Comparison of ENCODE assay signal across 19 mouse cellular contexts in the genomic region with DNA sequence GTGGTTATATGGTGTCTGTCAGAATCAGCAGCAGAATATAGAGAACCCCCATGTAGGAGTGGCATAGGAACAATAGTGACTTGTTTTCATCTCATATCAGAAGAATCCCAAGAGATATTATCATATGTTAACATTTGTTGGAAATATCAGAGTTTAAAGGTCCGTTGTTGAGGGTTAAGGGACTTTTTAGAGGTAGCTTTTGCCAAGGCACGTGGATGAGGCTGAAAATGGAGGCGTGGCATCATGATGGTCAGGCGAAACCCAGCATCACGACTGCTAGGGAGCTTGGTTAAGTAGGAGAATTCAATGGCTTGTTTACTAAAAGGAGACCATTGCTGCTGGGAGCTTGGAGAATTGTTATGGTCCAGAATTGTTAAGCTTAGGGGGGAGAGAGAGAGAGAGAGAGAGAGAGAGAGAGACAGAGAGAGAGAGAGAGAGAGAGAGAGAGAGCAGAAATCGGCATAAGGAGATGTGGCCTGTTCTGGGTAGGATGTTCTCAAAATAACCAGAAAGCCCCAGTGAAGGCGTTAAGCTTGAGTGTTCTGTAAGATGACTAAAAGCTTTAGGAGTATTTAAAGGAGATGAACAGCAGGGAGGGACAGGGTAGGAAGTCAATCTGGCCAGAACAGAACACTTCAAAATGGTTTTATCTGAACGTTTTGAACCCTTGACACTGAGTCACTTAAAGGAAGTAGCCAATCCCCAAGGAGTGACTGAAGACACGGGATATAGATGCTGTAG.
DNase-seq lines count a peak whose midpoint lies in the region; ATAC-seq and TF ChIP-seq lines count a peak whose summit lies in the region.
"Had no signal": no experiment of that assay in that cellular context is flagged by ENCODE, and none has a peak within 500 bp of the region (broad histone marks: within the 10 kb centered on the region; RNA-seq: fewer than 3 reads in every experiment).

No protein-coding gene starts in this region.

- 50% methylated on average over 9 of the region's 9 CpGs for WGBS in heart, embryonic 12.5 days
- 56% methylated on average over 9 of the region's 9 CpGs for WGBS in heart, embryonic 10.5 days
- WGBS in stomach, embryonic 15.5 days, result 66% methylated on average over 9 of the region's 9 CpGs
- WGBS in stomach, postnatal 0 days, result 67% methylated on average over 9 of the region's 9 CpGs

- H3K9ac ChIP-seq in heart, embryonic 12.5 days, result no peak overlapping the region
- H3K9ac ChIP-seq in stomach, embryonic 15.5 days, result no peak overlapping the region
- H3K9ac ChIP-seq in stomach, postnatal 0 days (ENCODE audit: low read length), result no peak overlapping the region
- H3K9ac ChIP-seq: forebrain, embryonic 13.5 days; forebrain, postnatal 0 days; hindbrain, embryonic 15.5 days had no signal

- no peak overlapping the region for H3K4me2 ChIP-seq in heart, embryonic 12.5 days
- no peak overlapping the region for H3K4me2 ChIP-seq in stomach, embryonic 15.5 days
- no peak overlapping the region for H3K4me2 ChIP-seq in stomach, postnatal 0 days (replicated peaks; ENCODE audit: low read depth)
- H3K4me2 ChIP-seq: forebrain, embryonic 13.5 days; hindbrain, embryonic 15.5 days had no signal

- no peaks in the 10 kb centered on the region for H3K27me3 ChIP-seq in heart, embryonic 12.5 days (replicated peaks)
- no peaks in the 10 kb centered on the region for H3K27me3 ChIP-seq in heart, embryonic 10.5 days (ENCODE audit: insufficient read depth, poor library complexity, severe bottlenecking)
- H3K27me3 ChIP-seq in stomach, embryonic 15.5 days (replicated peaks), result no peaks in the 10 kb centered on the region
- no peaks in the 10 kb centered on the region for H3K27me3 ChIP-seq in stomach, postnatal 0 days (ENCODE audit: control insufficient read depth, insufficient read depth, low read length)
- H3K27me3 ChIP-seq: forebrain, embryonic 13.5 days; hindbrain, embryonic 15.5 days had no signal

- ATAC-seq in heart, embryonic 12.5 days (ENCODE audit: insufficient number of reproducible peaks, low FRiP score), result no peak
- ATAC-seq in stomach, embryonic 15.5 days (ENCODE audit: insufficient read depth, low FRiP score, low read depth), result no peak
- no peak for ATAC-seq in stomach, postnatal 0 days (ENCODE audit: low FRiP score, low TSS enrichment)
- ATAC-seq: intestine, embryonic 16.5 days had no signal

- no peak overlapping the region for H3K4me3 ChIP-seq in heart, embryonic 12.5 days
- H3K4me3 ChIP-seq in heart, embryonic 10.5 days, result no peak overlapping the region
- H3K4me3 ChIP-seq in layer of hippocampus, adult 2 months, result no peak overlapping the region
- H3K4me3 ChIP-seq in stomach, embryonic 15.5 days (replicated peaks), result no peak overlapping the region
- no peak overlapping the region for H3K4me3 ChIP-seq in stomach, postnatal 0 days (ENCODE audit: low read depth, low read length)
- H3K4me3 ChIP-seq: embryonic facial prominence, embryonic 10.5 days; forebrain, embryonic 13.5 days; hindbrain, embryonic 15.5 days had no signal

- peaks cover 12% of the 10 kb centered on the region for H3K4me1 ChIP-seq in heart, embryonic 12.5 days (replicated peaks)
- peaks cover 5% of the 10 kb centered on the region; the same call in 1 of the 2 replicates for H3K4me1 ChIP-seq in heart, embryonic 10.5 days
- H3K4me1 ChIP-seq in stomach, embryonic 15.5 days, result no peaks in the 10 kb centered on the region
- no peaks in the 10 kb centered on the region for H3K4me1 ChIP-seq in stomach, postnatal 0 days (replicated peaks; ENCODE audit: control insufficient read depth, insufficient read depth)
- H3K4me1 ChIP-seq: embryonic facial prominence, embryonic 10.5 days had no signal

- no peaks in the 10 kb centered on the region for H3K9me3 ChIP-seq in heart, embryonic 12.5 days (replicated peaks)
- H3K9me3 ChIP-seq in heart, embryonic 10.5 days, result no peaks in the 10 kb centered on the region
- H3K9me3 ChIP-seq in stomach, embryonic 15.5 days, result no peaks in the 10 kb centered on the region
- no peaks in the 10 kb centered on the region for H3K9me3 ChIP-seq in stomach, postnatal 0 days (ENCODE audit: control insufficient read depth, low read length)
- H3K9me3 ChIP-seq: embryonic facial prominence, embryonic 10.5 days; forebrain, embryonic 13.5 days; hindbrain, embryonic 15.5 days had no signal

- TF ChIP-seq CTCF in layer of hippocampus, adult 2 months (conservative IDR thresholded peaks at IDR 0.05), result no peak
- no peak for TF ChIP-seq CTCF in stomach, postnatal 0 days (IDR thresholded peaks at IDR 0.05; ENCODE audit: low read depth)

- DNase-seq in heart, embryonic 10.5 days (ENCODE audit: low spot score), result no peak
- DNase-seq in layer of hippocampus, adult 2 months (ENCODE audit: low spot score in 2 of 2), result peak in 1 of 2 experiments; percentile 7
- no peak for DNase-seq in layer of hippocampus, adult 9-10 months (ENCODE audit: low spot score)
- no peak for DNase-seq in stomach, postnatal 0 days (ENCODE audit: low spot score)
- no peak for DNase-seq in natural killer cell, adult 2 months (ENCODE audit: low spot score in 2 of 2)
- DNase-seq: adrenal gland, adult 2 months; adrenal gland, postnatal 25 days; cerebellum, adult 11-12 months; cerebellum, adult 9-10 months; cerebellum, postnatal 36 days; forebrain, postnatal 0 days; gastrocnemius, postnatal 36 days; heart, postnatal 36 days had no signal

- no peaks in the 10 kb centered on the region for H3K36me3 ChIP-seq in heart, embryonic 12.5 days
- no peaks in the 10 kb centered on the region for H3K36me3 ChIP-seq in heart, embryonic 10.5 days
- H3K36me3 ChIP-seq in stomach, embryonic 15.5 days, result no peaks in the 10 kb centered on the region
- H3K36me3 ChIP-seq in stomach, postnatal 0 days (ENCODE audit: control insufficient read depth, insufficient read depth, low read length), result no peaks in the 10 kb centered on the region
- H3K36me3 ChIP-seq: embryonic facial prominence, embryonic 10.5 days; hindbrain, embryonic 15.5 days had no signal

- no peak for TF ChIP-seq EP300 in stomach, postnatal 0 days (optimal IDR thresholded peaks at IDR 0.05)

- H3K27ac ChIP-seq in heart, embryonic 12.5 days (ENCODE audit: poor library complexity, severe bottlenecking), result peak overlapping the region; percentile 25
- no peak overlapping the region for H3K27ac ChIP-seq in heart, embryonic 10.5 days
- H3K27ac ChIP-seq in layer of hippocampus, adult 2 months, result 0 out of 2 replicates have a peak overlapping the region, but pooled peaks have one; percentile 40
- H3K27ac ChIP-seq in stomach, embryonic 15.5 days, result peak overlapping the region; percentile 7; the same call in 1 of the 2 replicates
- H3K27ac ChIP-seq in stomach, postnatal 0 days (replicated peaks), result no peak overlapping the region
- H3K27ac ChIP-seq: embryonic facial prominence, embryonic 10.5 days; forebrain, embryonic 13.5 days; hindbrain, embryonic 15.5 days had no signal

Comparison
In these comparisons a context has a peak if more than half of its experiments do, and no peak if none do; other contexts are left out.
1. H3K27ac ChIP-seq: peak in heart, embryonic 12.5 days (single experiment), layer of hippocampus, adult 2 months (single experiment) and stomach, embryonic 15.5 days (single experiment); none in heart, embryonic 10.5 days (single experiment) and stomach, postnatal 0 days (single experiment).